Mouse (Mus musculus) adrenal gland, postnatal 36 days (tissue): ENCODE measurements around the gene Acan. TPM values are rescaled to one million over a fixed set of nuclear protein-coding genes. Genes with fewer than 3 reads are reported as not detected.

Experiments used
- DNase-seq, 2 experiments: peaks; one replicate each; pipeline ENCODE4 v3.0.0; 2021; ENCODE audit warnings: mixed read lengths in 1 of 2
- long read RNA-seq, 2 experiments: library from polyadenylated mRNA; stranded (forward); transcript quantifications; one replicate each; pipeline ENCODE4 v2.0.0; 2021; ENCODE audit warnings: borderline sequencing depth in 2 of 2
- total RNA-seq, 2 experiments: library from RNA; stranded (reverse); gene quantifications; 2 replicates each; pipeline ENCODE4 v1.2.3; 2021

The Acan gene
- 10 to 100 TPM in 1 of 2 experiments, under 1 TPM in 1; 0.72 to 15.2 TPM for total RNA-seq
- long read RNA-seq, experiment 1, result 0 reads
- long read RNA-seq, experiment 2, result 0 reads

DNA sequence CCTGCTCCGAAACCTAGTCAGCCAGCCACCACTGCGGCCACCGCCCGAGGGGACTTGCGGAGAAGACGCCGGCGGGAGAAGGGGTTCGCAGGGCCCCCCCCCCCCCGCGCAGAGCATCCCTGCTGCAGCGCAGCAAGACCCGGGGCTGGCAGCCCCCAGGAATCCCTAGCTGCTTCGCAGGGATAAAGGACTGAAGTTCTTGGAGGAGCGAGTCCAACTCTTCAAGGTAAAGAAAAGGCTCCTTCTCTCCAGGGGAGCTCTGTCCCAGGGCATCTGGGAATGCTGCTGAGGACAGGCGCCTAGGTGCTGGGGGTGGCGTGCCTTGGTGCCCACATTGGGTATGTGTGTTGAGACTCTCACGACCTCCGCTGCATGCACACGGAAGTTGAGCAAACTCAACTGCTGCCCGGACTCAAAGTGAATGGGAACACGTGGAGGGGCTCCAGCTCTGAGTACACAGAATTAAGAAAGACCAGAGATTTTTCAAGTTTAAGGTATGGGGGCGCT lies at the start of gene Acan:
Gene Acan (plus strand): TSS at position 101 of the 507 bp plus-strand sequence.
- DNase-seq, result peak in 1 of 2 experiments; percentile 19

DNA sequence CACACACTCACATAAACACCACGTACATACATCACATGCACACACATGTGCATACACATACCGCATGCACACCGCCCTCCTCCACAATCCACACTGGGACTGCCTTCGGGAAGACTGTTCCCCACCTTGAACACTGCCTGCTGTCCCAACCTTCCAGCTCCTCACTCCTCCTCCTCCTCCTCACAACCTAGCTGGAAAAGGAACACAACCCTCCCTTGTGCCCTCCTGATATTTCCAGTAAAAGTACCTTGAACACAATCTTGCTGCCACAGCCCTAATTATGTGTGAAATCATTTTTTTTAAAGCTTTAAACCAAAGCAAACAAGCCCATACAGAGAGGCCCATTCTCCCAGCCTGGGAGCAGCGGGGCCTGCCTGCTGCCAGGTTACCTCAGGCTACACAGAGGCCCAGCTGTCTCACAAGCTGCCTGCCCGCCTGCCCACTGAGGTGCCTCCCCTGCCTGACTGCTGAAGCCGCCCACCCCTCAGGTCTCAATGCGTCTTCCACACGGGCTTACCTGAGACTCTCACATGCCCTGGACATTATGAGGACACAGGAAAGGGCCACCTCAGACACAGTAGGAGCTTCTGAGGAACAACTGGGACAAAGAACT lies 31.9 kb upstream of the Acan start:
- DNase-seq, result no peak

DNA sequence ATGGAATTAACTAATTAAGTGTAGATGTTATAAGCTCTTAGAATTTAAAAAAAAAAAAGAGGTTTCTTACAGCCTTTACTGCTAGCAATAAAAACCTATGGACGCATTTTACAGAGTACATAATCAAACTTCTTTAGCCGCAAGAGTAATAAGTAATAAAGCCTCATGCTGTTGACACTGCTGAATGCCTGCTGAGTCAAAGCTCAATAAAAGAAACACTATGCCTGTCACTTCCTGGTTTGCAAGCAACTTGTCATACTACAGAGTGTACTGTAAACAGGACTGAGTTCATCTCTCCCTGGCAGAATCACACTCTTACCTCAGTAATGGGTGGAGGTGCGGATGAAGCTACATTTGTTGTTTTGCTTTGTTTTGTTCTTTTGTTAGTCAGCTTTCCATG lies 24.1 kb upstream of the Acan start:
- DNase-seq, result no peak

DNA sequence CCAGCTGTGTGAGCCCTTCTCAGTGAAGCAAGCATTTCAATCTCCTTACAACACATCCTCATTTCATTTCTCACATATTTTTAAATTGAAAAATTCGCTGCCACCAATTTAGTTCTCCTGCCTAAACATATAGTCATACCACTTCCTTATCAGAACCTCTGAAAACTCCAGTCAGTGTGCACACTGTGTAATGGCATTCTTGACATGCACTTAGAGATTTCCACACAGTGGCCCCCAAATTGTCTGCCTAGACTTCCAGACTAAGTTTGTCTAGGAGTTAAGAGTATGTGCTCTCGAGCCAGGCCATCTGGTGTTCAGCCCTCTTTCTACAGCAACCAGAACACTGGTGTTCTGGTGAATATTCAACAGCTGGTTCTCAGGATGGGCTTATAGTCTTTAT lies 19.5 kb upstream of the Acan start:
- no peak for DNase-seq

DNA sequence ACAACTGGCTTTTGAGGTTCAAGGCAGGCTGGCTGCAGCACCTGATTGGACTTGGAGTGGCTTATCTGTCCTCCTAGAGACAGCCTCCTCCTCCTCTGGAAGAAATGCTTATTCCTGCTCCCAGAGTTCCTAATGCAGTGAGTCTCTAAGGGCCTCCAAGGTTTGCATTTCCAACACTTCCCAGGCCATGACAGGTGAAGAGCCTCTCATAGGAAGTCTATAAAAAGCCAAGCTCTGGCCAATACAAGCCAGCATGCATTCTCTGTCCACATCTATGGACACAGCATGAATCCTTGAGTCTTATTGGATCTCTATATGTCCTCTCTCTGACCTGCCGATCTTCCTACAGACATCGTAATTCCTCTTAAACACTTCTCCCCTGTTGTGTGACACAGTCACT lies 18.8 kb upstream of the Acan start:
- no peak for DNase-seq

DNA sequence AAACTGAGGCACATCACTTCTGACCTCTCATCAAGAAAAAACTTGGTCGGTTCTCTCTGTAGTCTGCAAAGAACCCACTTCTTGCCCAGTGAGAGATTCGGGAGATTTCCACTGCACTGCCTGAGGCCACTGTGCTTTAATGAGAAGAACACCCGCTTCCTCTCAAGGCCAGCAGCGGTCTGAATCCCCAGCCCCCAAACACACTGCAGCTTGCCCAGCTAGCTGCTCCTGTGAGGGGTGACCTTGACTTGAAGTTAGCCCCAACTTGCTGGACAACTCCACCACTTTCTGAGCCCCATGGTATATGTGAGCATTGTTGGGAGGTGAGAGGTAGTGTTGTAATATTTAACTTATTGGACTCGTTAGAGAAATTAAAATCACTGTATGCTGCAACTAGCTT lies 1.2 kb upstream of the Acan start:
- peak; percentile 27 to 78 for DNase-seq

DNA sequence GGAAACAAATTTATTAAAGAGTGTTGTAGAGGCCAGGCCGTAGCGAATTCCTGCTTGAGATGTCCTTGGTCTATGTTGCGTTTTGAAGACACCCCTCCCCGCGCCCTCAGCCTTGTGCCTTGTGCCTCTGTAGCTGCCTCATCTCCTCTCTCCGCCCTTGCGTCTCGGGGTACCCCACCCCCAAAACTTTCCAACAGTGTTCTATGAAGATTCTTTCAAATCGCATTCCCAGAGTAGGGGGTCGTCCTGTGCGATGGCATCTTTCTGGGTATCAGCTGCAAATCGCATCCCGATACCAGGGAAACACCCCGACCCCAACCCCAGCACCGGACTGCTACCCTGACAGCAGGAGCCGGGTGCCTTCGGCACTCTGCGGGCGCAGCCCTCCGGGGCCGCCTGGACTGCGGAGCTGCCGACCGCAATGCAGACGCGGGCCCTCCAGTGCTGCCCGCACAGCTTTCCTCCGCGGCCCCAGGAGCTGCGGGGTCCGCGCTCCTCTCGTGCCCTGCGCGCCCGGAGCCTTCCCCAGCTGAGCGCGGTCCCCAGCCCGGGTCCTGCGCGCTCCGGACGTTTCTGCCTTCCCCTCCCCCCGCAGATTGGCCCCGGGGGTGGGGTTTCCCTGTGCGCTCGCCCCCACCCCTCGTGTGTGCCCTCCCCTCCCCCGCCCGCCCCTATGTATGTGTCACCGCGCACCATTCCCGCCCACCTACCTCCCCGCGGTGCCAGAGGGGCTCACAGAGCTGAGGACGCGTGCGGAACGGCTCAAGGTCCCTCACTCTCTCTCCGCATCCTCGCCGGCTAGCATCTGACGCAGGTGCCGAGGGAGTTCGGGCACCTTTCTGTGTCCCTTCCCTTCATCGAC lies 531 bp upstream of the Acan start:
- DNase-seq, result peak; percentile 7 to 60

DNA sequence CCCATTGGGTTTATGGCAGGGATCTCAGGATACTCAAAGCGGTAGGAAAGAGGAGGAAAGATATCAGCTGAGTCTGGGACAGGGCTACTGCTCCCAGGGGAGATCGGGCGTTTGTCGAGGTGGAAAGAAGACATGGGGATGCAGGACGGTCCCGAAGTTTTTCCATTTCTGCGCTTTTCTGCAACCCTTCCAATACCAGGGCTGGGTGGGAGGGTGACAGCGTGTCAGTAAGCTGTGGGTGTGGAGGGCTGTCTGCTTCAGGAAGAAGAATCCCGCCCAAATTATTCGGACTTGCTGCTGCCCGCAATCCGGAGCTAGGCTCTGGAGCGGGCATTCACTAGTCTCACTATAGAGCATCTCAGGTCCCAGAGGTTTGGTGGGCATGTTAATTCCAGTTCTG lies 828 bp downstream of the Acan start:
- DNase-seq, result no peak

DNA sequence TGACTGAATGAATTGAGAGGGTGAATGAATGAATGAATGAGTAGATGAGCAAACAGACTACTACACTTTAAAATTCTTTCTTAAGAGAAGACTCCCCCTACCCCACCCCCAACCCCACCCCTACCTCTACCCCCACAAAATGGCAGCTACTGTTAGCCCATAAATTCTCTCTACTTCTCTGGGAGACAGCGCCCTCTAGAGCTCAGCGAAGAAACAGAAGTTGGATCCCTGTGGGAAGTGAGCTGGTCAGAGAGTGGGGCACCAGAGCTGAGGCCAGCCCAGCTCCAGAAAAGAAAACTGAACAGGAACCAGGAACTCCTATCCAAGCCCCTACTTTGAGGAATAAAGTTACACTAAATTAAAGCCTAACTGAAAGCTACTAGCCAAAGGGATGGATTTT lies 5.3 kb downstream of the Acan start:
- DNase-seq, result peak; percentile 38 to 59

DNA sequence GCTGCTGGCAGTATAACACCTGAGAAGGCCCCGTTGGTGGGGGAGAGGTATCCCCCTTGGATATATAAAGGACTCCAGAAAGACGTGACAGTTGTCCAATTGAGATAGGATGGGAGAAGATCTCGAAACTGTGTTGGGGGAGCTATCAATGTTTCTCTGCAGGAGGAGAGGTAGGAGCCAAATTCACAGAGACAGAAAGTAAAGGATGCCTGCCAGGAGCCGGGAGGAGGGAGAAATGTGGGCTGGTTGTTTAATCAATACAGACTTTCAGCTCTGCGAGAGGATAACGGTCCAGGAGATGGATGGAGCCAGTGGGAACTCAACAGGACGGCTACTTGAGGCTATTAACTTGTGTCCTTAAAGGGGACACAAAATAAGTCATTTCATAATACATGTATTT lies 14.2 kb downstream of the Acan start:
- no peak for DNase-seq

DNA sequence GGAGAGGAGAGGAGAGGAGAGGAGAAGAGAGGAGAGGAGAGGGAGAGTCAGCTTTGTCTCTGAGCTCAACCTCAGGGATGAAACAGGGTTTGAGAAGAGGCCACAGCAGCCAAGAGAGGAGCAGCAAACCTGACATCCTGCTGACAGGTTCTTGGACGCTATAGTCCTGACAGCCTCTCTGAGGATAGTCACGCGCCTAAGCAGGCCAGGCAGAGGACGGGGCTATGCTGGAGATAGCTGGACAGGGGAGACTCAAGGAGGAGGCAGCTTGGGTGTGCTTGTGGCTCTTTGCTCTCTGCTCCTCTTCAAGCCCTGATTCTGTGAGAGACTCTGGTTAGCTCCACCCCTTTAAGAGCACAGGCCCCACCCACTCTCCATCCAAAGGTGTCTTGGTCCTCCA lies 14.9 kb downstream of the Acan start:
- DNase-seq, result no peak

DNA sequence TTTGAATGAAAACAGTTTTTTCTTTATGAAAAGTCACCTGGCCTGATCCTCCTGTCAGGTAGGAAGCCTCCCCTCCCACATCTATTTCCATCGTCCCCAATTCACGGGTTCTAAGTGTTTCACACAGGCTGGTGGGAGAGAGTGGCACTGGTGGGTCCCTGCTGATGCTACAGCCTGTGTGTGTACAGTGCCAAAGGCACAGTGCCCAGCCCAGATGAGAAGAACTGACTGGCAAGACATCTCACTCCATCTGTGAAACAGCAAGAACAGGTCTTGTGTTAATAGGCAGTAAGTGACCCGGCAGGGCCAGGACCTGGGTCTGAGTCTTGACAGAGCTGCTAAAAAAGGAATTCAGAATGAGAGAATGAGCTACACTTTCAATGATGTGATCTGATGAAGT lies 25.9 kb downstream of the Acan start:
- DNase-seq, result no peak

DNA sequence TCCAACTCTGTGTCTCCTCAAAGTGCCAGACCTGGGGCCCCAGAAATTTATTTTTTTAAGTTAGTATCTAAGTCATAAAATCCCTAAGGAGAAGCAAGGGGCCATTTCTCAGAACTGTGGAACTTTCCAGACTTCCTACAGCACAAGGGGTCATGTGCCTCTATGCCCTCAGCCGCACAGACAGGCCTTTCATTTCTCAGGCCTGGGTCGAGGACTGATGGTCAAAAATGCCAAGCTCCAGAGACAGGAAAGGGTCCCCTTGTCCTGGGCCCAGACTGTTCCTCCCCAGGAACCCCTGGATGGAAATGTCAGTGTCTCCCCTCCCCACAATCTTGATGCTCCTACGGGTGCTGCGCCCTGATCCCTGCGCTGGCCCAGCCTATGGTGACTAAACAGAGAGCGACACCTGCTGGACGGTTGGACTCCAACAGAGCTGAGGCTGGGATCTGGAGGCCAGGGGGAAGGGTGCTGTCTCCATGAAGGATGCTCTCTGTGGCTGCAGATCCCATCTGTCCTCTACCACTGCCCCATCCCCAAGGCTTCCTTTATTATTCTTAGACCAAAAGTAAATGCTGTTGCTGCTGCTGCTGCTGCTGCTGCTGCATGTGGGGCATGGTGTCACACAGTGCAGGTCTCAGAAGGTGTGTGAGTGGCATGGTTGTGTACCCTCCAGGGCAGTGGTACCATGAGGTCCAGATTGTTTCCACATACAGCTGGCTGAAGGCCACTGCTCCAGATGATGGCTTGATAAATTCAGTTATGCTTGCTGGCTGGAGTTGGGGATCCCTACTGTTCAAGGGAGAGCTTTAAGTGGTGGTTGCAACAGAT lies 27.5 kb downstream of the Acan start:
- peak; percentile 76 to 78 for DNase-seq

DNA sequence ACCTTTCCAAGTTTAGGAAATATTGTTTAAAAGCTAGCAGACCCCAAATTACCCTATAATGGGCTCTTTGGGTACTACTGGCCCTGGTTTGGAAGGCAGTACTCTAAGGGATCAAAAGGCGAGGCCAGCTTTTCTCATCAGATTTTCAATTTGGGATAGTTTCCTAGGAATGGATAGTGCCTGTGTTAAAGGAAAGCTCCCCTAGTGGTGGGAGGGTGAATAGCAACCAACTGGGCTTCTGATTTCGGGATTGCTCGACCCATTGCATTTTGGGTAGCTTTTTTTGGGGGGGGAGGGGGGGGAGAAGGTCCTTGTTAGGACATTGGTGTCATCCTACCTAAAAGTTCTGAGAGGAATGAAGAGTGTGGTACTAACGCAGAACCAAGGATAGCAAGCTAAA lies 35.8 kb downstream of the Acan start:
- DNase-seq, result peak; percentile 10 to 25

DNA sequence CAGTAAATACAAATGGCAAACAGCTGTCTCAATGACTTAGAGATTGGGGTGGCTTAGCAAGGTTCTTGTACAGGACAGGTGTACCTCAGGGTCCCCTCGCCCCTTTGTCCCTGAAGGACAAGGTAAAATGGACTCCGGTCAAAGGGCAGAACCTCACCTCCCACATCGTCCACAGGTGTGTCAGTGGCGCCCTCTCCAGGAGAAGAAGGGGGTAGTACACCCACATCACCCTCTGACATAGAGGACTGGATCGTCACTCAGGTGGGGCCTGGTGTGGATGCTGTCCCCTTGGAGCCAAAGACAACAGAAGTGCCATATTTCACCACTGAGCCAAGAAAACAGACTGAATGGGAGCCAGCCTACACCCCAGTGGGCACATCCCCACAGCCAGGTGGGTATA lies 43.2 kb downstream of the Acan start:
- DNase-seq, result no peak

DNA sequence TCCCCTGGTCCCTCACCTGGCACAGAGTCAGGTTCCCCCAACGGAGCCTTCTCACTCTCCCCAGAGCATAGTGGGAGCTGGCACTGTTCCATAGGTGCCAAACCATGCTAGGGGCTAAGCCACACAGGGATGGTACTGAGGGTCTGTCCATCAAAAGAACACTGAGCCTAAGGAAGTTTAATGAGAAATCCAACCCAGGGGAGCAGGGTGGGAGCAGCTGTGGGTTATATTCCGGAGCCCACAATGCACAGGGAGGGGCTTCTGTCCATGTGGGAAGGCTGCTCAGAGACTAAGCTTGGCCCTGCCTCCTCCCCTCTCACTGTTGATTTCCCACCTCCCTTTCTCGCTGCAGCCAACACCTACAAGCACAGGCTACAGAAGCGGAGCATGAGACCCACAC lies 60.6 kb downstream of the Acan start:
- no peak for DNase-seq

DNA sequence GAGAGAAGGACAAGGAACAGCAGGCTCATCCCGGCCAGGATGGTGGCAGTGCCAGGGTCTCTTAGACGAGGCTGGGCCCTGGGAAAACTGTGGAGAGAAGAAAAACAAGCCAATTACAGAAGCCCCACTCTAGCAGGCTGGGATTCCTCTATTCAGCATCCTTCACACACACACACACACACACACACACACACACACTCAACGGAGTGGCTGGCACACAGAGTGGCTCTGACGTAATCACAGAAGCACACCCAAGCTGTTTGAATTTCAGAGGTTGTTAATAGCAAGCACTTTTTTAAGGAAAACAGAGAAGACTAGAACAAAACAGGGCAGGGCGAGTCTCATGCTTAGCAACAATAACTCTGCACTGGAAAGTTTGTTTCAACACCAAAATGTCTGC lies 70.2 kb downstream of the Acan start:
- DNase-seq, result no peak

DNA sequence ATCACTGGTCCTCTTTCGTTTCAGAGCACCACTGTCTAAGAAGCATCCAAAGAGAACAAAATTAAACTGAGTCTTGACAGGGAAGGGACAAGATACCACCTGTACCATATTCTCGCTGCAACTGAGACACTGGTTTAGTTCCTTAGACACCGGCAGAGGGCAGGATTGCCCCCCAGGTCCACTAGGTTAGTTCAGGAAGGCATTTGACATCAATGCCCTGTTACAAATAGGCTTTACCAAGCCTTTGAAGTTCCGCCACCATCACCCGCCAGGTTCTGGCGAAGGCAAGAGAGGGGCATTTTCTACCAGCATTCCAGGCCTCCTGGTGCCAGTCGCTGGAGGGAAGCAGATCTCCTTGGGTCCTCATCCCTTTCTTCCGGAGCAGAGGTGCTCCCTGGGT lies 76.6 kb downstream of the Acan start:
- DNase-seq, result no peak

DNA sequence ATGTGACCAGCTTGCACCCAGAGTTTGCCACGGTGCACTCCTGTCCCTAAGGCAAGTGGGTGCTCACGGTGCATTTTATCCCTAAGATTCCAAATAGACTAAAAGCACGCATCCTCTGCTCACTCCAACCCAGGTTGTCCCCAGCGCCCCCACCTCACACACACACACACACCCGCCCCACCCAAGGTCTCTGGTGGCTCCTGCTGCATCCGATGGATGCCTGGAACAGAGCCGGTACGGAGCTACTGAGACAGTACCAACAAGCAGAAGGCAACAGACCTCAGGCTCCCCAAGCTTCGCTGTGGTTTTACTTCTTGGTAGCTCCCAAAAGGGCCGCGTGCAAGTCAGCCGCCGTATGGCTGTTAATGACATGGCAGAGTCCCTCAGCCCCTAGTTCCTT lies 77.1 kb downstream of the Acan start:
- no peak for DNase-seq

DNA sequence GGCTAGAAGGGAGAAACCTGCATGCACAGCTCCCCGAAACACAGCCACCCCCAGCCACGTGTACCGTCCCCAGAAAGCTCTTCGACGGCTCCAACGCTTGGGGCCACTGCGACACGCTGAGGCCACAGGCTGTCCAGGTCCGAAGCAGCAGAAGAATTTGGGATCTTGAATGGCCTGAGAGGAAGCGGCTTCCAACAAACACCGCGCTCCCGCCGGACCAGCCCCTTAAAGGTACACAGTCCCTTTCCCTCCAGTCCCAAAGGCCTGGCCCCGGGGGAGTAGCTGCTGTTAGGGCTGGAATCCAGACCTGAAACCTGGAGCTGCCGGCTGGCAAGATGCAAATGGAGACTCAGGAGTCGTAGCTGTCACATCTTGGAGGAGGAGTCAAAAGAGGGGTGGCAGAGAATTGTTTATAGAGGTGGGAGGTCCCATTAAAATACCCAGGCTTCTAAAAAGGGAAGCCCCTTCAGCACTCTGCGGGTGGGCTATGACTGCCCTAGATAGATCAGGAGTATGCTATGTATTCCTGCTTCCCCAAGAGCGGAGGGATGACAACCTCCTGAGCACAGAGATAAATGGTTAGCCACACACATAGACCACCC lies 77.7 kb downstream of the Acan start, which contains the start of gene Hapln3:
Gene Hapln3 (minus strand): TSS at position 176 of the 602 bp plus-strand sequence.
- peak; percentile 43 to 63 for DNase-seq

DNA sequence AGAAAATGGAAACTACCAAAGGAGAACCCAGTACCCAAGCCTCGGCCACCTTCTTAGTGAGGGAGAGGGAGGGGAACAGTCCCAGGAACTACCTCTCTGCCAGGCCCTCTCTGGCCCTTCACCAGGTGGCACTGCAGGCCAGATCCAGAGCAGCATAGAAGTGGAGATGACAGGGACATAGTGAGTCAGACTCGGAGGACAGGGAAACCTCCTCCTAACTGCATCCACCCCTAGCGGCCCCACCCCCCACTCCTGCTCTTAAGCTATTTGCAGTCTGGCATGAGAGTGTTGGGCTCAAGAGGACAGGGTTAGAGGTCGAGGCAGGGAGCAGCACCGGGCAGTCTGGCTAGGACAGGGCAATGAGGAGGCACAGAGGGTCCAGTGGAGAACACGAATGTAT lies 80.1 kb downstream of the Acan start:
- no peak for DNase-seq

DNA sequence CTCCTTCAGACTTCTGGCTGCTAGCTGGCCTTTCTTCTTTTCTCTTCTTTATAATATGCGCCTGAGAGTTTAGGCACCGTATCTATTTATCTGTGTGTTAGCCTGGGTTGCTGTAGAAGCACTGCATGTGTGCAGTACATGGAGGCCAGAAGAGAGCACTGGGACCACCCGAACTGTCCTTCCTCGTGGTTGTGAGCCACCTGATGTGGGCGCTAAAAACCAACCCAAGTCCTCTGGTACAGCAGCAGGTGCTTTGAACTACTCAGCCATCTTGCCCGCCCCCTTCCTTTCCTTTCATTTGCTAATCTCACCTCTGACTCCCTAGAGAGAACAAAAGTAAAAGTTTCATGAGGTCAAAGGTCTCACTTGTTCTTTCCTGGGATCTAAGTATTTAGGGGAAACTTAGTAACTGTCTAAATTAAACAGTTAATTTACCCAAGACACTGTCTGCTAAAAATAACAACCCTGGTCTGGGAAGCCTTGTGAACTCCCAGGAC lies 86.1 kb downstream of the Acan start:
- no peak for DNase-seq
